Mouse (Mus musculus) central nervous system, embryonic 11.5 days (tissue): Measurements from ENCODE around the gene Car12. TPM values are rescaled to one million over a fixed set of nuclear protein-coding genes. Genes with fewer than 3 reads are reported as not detected.

Experiments used
- polyA plus RNA-seq: library from polyadenylated mRNA; depleted of rRNA; stranded (reverse); fragments of >200 nt; gene quantifications from 2 replicates; pipeline ENCODE4 v1.2.3, GENCODE M21; 2012; rRNA removed

The Car12 gene
- 0.77 and 2.2 TPM in 2 replicates for polyA plus RNA-seq

DNA sequence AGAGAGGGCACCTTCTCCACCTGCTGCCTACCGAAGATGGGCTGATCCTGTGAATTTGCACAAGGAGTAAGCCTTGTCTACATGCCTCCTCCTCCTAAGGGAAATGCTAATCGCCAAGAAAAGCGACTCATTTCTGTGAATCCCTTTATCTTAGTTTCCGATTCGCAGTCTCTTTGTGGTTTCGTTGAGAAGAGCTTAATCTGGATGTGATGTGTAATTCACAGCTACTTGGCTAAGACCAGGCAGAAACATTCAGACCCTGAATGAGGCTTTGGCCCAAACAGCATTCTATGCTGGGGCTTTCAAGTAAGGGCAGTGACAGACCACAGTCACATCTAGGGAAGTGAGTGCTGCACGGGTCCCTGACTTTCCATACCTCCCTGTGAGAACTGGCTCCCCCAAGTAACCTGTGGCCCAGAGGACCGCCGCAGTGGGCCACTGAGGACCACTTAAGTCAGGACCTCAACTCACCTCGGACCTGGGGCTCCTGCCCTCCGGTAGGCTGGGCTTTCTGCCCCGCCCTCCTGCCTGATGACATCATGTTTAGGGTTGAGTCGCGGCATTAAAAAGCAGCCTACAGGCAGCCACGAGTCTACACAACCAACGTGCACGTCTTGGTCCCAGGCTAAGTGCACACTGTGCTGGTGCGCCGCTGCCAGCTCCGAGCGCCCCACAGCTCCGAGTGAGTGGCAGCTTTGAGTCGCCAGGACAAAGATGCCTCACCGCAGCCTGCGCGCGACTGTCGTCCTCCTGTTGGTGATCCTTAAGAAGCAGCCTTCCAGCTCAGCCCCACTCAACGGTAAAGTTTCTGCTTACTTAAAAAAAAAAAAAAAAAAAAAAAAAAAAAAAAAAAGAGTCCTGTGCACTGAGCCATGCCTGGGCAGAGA, at the start of gene Car12:
Gene Car12 (plus strand): TSS at position 552 of the 887 bp plus-strand sequence.

DNA sequence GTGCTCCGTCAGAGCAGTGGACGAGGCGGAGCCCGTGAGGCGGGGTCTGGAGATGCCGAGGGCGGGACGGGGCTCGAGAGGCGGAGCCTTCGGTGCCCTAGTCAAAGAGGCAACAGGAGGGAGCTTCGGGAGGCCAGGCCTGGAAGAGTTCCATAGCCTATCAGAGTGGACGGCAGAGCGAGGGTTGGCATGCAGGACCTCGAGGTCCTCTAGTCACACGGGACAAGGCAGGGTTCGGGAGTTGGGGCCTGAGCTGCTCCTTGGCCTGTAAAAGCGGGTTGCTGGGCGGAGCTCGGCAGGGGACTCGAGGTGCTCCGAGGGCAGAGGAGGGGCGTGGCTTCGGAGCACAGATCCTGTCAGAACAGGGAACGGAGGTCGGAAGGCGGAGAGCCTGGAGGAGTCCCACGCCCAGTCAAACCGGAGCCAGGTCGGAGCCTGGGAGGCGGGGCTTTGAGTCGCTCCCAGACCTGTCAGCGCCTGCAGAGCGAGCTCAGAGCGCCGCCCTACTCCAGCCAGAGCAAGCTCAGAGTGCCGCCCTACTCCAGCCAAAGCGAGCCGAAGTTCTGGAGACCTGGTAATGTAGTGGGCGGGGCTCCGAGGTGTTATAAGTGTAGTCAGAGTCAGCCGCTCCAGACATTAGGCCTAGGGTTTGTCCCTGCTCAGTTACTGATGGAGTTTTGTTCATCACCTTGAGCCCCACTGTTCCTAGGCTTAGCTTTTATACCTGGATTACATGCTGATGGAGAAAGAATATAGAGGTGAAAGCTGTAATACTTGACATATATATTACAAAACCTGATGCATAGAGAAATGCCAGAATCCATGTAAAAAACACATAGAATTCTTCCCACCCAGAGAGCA, 82.2 kb downstream of the Car12 start, which contains the start of gene Aph1b:
Gene Aph1b (minus strand): TSS at position 27 of the 861 bp plus-strand sequence.

DNA sequence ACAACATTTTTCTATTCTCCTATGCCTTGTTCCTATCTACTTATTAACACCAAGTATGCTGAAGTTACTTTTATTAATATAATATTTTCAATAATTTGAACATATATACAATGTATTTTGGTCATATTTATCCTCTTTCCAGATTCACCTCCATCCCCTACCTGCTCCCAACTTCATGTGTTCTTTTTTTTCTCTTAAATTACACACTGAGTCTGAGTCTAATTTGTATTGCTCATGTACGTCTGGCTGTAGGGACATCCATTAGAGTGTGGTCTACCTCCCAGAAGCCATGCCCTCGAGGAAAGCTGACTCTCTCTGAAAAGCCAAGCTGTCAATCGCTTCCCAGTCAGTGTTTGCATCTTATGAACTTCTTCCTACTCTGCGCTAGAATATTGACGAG, 83.3 kb downstream of the Car12 start, which contains the start of gene Gm10647:
Gene Gm10647 (plus strand): TSS at position 301 of the 400 bp plus-strand sequence.

Other genes with a start within 250 kb of the Car12 start
- gene Fbxl22, start 199.1 kb upstream of the Car12 start, polyA plus RNA-seq, result 4.1 and 4.3 TPM in 2 replicates
- 60.2 and 74.2 TPM in 2 replicates for gene Usp3, start 120.5 kb upstream of the Car12 start, polyA plus RNA-seq
- gene Aph1b, start 81.8 kb downstream of the Car12 start, polyA plus RNA-seq, result 6.0 and 10.4 TPM in 2 replicates
- gene Gm10647, start 83.4 kb downstream of the Car12 start, polyA plus RNA-seq, result 0.20 and 0.26 TPM in 2 replicates
- gene Aph1c, start 121.0 kb downstream of the Car12 start, polyA plus RNA-seq, result 0.46 and 1.8 TPM in 2 replicates
- gene Rab8b, start 206.0 kb downstream of the Car12 start, polyA plus RNA-seq, result 16.7 and 22.0 TPM in 2 replicates
- 144 and 320 TPM in 2 replicates for gene Rps27l, start 232.4 kb downstream of the Car12 start, polyA plus RNA-seq